Mouse (Mus musculus): ENCODE results near the gene Arap2. TPM values are rescaled to one million over a fixed set of nuclear protein-coding genes. Genes with fewer than 3 reads are reported as not detected.

The Arap2 gene
- polyA plus RNA-seq, 1 experiment from 2014 or later = 4.5 TPM

DNA sequence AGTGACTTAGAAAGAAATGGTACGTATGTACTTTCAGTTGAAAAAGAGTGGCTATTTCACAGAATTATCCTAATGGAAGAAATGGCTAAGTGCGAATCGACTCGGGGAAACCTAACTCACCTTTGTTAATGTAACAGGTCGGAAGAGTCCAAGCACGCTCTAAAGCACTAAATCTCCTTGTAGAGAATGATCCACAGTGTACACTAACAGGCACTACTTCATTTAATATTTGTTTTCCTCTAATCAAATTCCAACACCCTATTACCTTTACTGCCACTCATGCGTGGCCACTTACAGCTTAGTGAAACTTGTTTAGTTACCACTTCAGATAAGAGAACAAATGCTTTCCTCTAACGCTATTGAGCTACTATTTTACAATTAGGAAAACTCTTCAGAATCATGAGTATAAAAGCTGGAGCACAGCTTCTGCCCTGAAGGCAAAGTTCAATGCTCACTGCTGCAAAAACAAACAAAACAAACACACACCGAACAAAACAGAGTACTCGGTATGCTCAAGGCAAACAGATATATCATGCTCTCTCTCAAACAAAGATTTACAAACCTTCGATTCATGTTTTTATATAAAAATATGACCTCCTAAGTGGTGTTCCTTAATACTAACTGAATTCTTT lies 143.0 kb downstream of the Arap2 start:
- no peak overlapping the region for H3K4me3 ChIP-seq (ENCODE audit: low read depth, low read length)
- H3K4me2 ChIP-seq (ENCODE audit: low read length) = no peak overlapping the region
- no peaks in the 10 kb centered on the region for H3K9me3 ChIP-seq (ENCODE audit: control insufficient read depth, low read length)
- no peaks in the 10 kb centered on the region for H3K27me3 ChIP-seq (replicated peaks; ENCODE audit: control insufficient read depth, insufficient read depth, low read length)
- no peak overlapping the region for H3K27ac ChIP-seq (ENCODE audit: low read depth)
- ATAC-seq (replicated peaks; ENCODE audit: low FRiP score, low TSS enrichment, low read depth) = no peak
- H3K9ac ChIP-seq (ENCODE audit: low read length) = no peak overlapping the region
- H3K36me3 ChIP-seq (ENCODE audit: control insufficient read depth, insufficient read depth, low read length) = no peaks in the 10 kb centered on the region
- no peak for DNase-seq (ENCODE audit: low spot score)
- WGBS = 88% methylated on average over 11 of the region's 11 CpGs
- H3K4me1 ChIP-seq (replicated peaks; ENCODE audit: control insufficient read depth, insufficient read depth, low read length) = no peaks in the 10 kb centered on the region

DNA sequence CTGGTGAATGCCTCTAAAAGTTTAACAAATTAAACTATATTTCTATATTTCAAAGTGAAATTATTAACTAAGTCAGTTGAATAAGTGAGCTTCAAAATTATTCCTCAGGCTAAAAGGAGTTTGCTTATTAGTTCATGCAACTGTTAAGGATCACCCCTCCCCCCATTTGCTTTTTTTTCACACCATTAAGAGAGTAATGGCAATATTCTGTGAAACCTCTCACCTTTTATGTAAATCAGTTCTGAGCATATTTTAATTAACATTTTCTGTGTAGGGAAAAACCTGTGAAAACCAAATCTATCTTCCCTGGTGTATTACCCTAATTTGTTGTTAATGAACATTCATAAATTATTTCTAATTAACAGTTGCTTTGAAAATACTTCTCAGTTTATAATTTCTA lies 147.7 kb downstream of the Arap2 start:
- Histone ChIP-seq H3K9ac (ENCODE audit: low read length) (no peak overlapping the region), H3K4me1 (replicated peaks; ENCODE audit: control insufficient read depth, insufficient read depth, low read length) (no peaks in the 10 kb centered on the region), H3K4me2 (ENCODE audit: low read length) (no peak overlapping the region), H3K27ac (ENCODE audit: low read depth) (no peak overlapping the region), H3K27me3 (replicated peaks; ENCODE audit: control insufficient read depth, insufficient read depth, low read length) (no peaks in the 10 kb centered on the region), H3K9me3 (ENCODE audit: control insufficient read depth, low read length) (no peaks in the 10 kb centered on the region), H3K36me3 (ENCODE audit: control insufficient read depth, insufficient read depth, low read length) (no peaks in the 10 kb centered on the region), H3K4me3 (ENCODE audit: low read depth, low read length) (no peak overlapping the region)
- DNase-seq (ENCODE audit: low spot score) (no peak), ATAC-seq (replicated peaks; ENCODE audit: low FRiP score, low TSS enrichment, low read depth) (no peak)

DNA sequence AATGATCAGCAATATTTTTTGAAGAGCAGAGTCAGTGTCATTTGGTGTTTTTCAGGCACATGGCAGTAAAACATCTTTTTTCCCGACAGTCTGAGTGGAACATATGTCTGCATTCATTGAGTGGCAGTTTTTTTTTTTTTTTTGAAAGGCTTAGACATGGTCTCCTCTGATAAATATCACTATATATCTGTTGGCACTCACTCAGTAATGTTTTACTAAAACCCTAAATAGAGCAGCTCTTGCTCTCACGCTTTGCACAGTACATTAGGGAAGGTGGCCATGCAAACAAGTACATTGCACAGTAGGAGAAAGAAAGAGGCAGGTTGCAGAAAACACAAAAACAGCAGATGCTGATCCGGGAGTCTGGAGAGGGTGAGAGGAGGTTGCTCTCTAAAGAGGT lies 154.0 kb downstream of the Arap2 start:
- no peak overlapping the region for H3K27ac ChIP-seq (ENCODE audit: low read depth)
- H3K4me3 ChIP-seq (ENCODE audit: low read depth, low read length) = no peak overlapping the region
- no peaks in the 10 kb centered on the region for H3K27me3 ChIP-seq (replicated peaks; ENCODE audit: control insufficient read depth, insufficient read depth, low read length)
- DNase-seq (ENCODE audit: low spot score) = no peak
- 77% methylated on average over 3 of the region's 3 CpGs for WGBS
- H3K4me2 ChIP-seq (ENCODE audit: low read length) = no peak overlapping the region
- no peaks in the 10 kb centered on the region for H3K4me1 ChIP-seq (replicated peaks; ENCODE audit: control insufficient read depth, insufficient read depth, low read length)
- no peak for ATAC-seq (replicated peaks; ENCODE audit: low FRiP score, low TSS enrichment, low read depth)
- no peaks in the 10 kb centered on the region for H3K36me3 ChIP-seq (ENCODE audit: control insufficient read depth, insufficient read depth, low read length)
- no peaks in the 10 kb centered on the region for H3K9me3 ChIP-seq (ENCODE audit: control insufficient read depth, low read length)
- H3K9ac ChIP-seq (ENCODE audit: low read length) = no peak overlapping the region

- Histone ChIP-seq H3K4me2 (ENCODE audit: low read length) (no peak overlapping the region), H3K27me3 (replicated peaks; ENCODE audit: control insufficient read depth, insufficient read depth, low read length) (no peaks in the 10 kb centered on the region), H3K9ac (ENCODE audit: low read length) (no peak overlapping the region), H3K4me3 (ENCODE audit: low read depth, low read length) (no peak overlapping the region), H3K27ac (ENCODE audit: low read depth) (no peak overlapping the region), H3K36me3 (ENCODE audit: control insufficient read depth, insufficient read depth, low read length) (no peaks in the 10 kb centered on the region), H3K4me1 (replicated peaks; ENCODE audit: control insufficient read depth, insufficient read depth, low read length) (no peaks in the 10 kb centered on the region), H3K9me3 (ENCODE audit: control insufficient read depth, low read length) (no peaks in the 10 kb centered on the region)
- 87% methylated on average over 1 of the region's 1 CpGs for WGBS
- ATAC-seq (replicated peaks; ENCODE audit: low FRiP score, low TSS enrichment, low read depth) = no peak
- no peak for DNase-seq (ENCODE audit: low spot score)
Measured at GRCm38 (mm10) chr5:62587348-62587747, 178.6 kb downstream of the Arap2 start.

GRCm38 (mm10) chr5:62582643-62583042 lies 183.3 kb downstream of the Arap2 start:
- Histone ChIP-seq H3K4me2 (ENCODE audit: low read length) (no peak overlapping the region), H3K27ac (ENCODE audit: low read depth) (no peak overlapping the region), H3K27me3 (replicated peaks; ENCODE audit: control insufficient read depth, insufficient read depth, low read length) (no peaks in the 10 kb centered on the region), H3K9me3 (ENCODE audit: control insufficient read depth, low read length) (no peaks in the 10 kb centered on the region), H3K4me3 (ENCODE audit: low read depth, low read length) (no peak overlapping the region), H3K9ac (ENCODE audit: low read length) (no peak overlapping the region), H3K36me3 (ENCODE audit: control insufficient read depth, insufficient read depth, low read length) (no peaks in the 10 kb centered on the region), H3K4me1 (replicated peaks; ENCODE audit: control insufficient read depth, insufficient read depth, low read length) (no peaks in the 10 kb centered on the region)
- 28% methylated on average over 2 of the region's 2 CpGs for WGBS
- DNase-seq (ENCODE audit: low spot score) (no peak), ATAC-seq (replicated peaks; ENCODE audit: low FRiP score, low TSS enrichment, low read depth) (no peak)

GRCm38 (mm10) chr5:62581699-62582098 lies 184.3 kb downstream of the Arap2 start:
- DNase-seq (ENCODE audit: low spot score) (no peak), ATAC-seq (replicated peaks; ENCODE audit: low FRiP score, low TSS enrichment, low read depth) (no peak)
- Histone ChIP-seq H3K9ac (ENCODE audit: low read length) (no peak overlapping the region), H3K27ac (ENCODE audit: low read depth) (no peak overlapping the region), H3K4me3 (ENCODE audit: low read depth, low read length) (no peak overlapping the region), H3K4me1 (replicated peaks; ENCODE audit: control insufficient read depth, insufficient read depth, low read length) (no peaks in the 10 kb centered on the region), H3K27me3 (replicated peaks; ENCODE audit: control insufficient read depth, insufficient read depth, low read length) (no peaks in the 10 kb centered on the region), H3K4me2 (ENCODE audit: low read length) (no peak overlapping the region), H3K36me3 (ENCODE audit: control insufficient read depth, insufficient read depth, low read length) (no peaks in the 10 kb centered on the region), H3K9me3 (ENCODE audit: control insufficient read depth, low read length) (no peaks in the 10 kb centered on the region)
- 82% methylated on average over 3 of the region's 3 CpGs for WGBS

GRCm38 (mm10) chr5:62574336-62574844 lies 191.6 kb downstream of the Arap2 start:
- Histone ChIP-seq H3K36me3 (ENCODE audit: control insufficient read depth, insufficient read depth, low read length) (no peaks in the 10 kb centered on the region), H3K9me3 (ENCODE audit: control insufficient read depth, low read length) (no peaks in the 10 kb centered on the region), H3K4me3 (ENCODE audit: low read depth, low read length) (no peak overlapping the region), H3K4me1 (replicated peaks; ENCODE audit: control insufficient read depth, insufficient read depth, low read length) (no peaks in the 10 kb centered on the region), H3K4me2 (ENCODE audit: low read length) (no peak overlapping the region), H3K9ac (ENCODE audit: low read length) (no peak overlapping the region), H3K27me3 (replicated peaks; ENCODE audit: control insufficient read depth, insufficient read depth, low read length) (no peaks in the 10 kb centered on the region), H3K27ac (ENCODE audit: low read depth) (no peak overlapping the region)
- DNase-seq (ENCODE audit: low spot score) = no peak
- no peak for ATAC-seq (replicated peaks; ENCODE audit: low FRiP score, low TSS enrichment, low read depth)
- WGBS = 94% methylated on average over 3 of the region's 3 CpGs

Other genes starting within 250 kb of the Arap2 start
- not detected in 2 replicates for gene Dthd1, start 47.7 kb upstream of the Arap2 start, polyA plus RNA-seq (2014; fragmentation: Nextera tagmentation; extraction: Ambion mirVana)